Mouse (Mus musculus): ENCODE results near the gene Gm7929.
"Not testable (repeated sequence)": the region's sequence is repeated elsewhere in the genome, so short reads cannot be mapped to it uniquely, and the experiment has no call there.

Gm7929 gene

DNA sequence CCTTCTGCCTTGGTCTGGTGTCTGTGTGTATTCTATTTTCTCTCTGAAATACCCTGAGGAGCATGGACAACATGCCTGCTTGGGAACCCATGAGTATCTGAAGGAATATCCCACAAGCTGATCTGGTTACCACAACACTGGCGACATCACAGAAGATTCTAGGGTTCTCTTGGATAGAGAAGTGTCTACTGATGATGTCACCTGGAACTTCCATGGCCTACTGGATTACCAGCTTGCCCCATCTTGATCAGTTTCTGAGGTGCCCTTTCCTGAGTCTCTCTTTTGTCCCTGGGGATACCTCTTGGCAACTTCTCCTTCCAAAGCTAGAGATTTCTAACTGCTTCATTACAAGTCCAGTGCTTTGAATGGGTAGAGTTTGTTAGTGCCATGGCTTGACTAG is at the start of gene Gm7929:
Gm7929 (minus strand) TSS at position 101 of the 400 bp plus-strand sequence.
- not testable (repeated sequence) for DNase-seq (ENCODE audit: low read depth, low spot score)

DNA sequence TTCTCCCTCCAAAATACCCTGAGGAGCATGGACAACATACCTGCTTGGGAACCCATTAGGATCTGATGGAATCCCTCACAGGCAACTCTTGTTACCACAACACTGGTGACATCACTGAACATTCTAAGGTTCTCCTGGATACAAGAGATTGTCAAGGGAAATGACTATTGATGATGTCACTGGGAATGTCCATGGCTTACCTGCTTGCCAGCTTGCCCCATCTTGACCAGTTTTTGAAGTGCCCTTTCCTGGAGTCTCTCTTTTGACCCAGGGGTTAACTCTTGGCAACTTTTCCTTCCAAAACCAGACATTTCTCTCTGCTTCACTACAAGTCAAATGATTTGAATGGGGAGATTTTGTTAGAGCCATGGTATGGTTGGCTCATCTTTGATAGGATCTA is 21.9 kb upstream of the Gm7929 start, which contains the start of gene Gm47189:
Gm47189 (minus strand) TSS at position 101 of the 400 bp plus-strand sequence.
- DNase-seq (ENCODE audit: low read depth, low spot score) = not testable (repeated sequence)

DNA sequence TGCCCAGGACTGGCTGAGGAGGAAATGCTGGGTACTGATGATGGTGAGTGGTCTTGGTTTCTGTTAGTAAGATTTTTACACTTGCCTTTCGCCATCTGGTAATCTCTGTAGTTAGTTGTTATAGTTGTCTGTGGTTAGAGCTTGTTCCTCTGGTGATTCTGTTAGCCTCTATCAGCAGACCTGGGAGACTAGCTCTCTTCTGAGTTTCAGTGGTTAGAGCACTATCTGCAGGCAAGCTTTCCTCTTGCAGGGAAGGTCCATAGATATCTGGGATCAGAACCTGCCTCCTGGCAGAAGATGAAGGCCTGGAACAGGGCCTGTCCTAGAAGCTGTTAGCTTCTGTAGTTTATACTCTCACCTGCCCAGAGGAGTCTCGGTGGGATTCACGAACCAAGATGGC is 5.5 kb upstream of the Gm7929 start:
- DNase-seq (ENCODE audit: low read depth, low spot score) = not testable (repeated sequence)

DNA sequence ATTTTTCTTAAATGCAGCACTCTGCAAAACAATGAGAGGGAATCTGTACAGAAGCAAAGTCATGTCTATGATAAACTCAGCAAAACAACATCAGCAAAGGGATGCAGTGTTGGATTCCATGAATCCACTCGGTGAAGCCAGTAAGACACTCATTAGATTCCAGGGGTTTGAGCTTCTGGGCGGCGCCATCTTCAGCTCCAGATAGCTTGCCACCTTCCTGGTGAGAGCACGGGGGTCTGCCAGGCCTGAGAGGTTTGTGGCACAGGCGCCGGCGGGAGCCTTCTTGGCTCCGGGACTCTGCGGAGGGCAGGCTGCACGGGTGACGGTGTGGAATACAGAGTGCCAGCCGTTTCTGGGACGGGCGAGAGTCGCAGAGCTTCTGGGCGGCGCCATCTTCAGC is 27.0 kb downstream of the Gm7929 start:
- DNase-seq (ENCODE audit: low read depth, low spot score) = not testable (repeated sequence)

DNA sequence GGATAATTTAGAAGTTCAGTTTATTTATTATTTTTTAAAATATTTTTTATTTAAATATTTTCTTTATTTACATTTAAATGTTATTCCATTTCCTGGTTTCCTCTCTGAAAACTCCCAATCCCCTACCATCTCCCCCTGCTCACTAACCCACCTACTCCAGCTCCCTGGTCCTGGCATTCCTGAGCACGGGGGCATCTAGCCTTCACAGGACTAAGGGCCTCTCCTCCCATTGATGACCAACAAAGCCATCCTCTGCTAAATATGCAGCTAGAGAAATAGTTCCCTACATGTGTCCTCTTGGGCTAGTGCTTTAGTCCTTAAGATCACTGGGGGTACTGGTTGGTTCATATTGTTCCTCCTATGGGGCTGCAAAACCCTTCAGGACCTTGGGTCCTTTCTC is 33.2 kb downstream of the Gm7929 start:
- DNase-seq (ENCODE audit: low read depth, low spot score) = not testable (repeated sequence)

DNA sequence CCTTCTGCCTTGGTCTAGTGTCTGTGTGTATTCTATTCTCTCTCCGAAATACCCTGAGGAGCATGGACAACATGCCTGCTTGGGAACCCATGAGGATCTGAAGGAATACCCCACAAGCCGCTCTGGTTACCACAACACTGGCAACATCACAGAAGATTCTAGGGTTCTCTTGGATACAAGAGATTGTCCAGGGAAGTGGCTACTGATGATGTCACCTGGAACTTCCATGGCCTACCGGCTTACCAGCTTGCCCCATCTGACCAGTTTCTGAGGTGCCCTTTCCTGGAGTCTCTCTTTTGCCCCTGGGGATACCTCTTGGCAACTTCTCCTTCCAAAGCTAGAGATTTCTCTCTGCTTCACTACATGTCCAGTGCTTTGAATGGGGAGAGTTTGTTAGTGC is 48.6 kb downstream of the Gm7929 start, which contains the start of gene Gm8068:
Gm8068 (minus strand) TSS at position 101 of the 400 bp plus-strand sequence.
- DNase-seq (ENCODE audit: low read depth, low spot score) = not testable (repeated sequence)
